In the genomic region with DNA sequence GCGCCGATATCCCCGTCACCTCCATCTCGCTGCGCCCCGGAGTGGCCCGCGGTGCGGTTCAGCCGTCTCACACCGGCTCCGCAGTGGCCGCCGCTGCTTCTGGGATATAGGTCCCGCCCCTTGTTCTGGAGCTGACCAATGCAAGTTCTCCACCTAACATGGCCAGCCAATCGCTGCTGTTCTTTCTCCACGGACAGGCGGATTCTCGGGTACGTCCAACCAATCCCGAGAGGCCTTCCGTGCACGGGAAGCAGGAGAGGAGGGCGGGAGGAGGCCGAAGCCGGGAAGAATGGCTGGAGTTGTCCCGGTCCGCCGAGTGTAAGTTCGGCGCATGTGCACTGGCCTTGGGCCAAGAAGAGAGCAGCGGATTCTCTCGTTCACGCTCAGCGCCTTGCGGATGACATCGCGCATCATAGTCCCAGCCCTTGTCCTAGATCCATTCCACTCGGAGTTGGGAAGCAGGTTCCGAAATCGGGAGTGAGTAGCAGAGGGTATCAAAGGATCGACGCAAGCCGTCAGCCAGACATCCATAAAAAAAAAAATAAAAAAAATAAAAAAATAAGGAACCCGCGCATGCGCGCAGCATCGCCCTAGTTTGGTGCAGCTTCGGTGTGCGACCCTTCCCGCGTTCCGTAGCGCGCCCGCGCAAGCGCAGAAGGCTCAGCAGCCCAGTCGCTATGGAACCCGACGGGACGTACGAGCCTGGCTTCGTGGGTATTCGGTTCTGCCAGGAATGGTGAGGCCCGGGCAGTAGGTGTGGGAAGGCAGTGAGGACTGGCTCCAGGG, we compare ENCODE assay signal across 8 mouse cellular contexts. TPM values are rescaled to one million over a fixed set of nuclear protein-coding genes. Genes with fewer than 3 reads are reported as not detected.
DNase-seq lines count a peak whose midpoint lies in the region; ATAC-seq and TF ChIP-seq lines count a peak whose summit lies in the region.

Gene Polr2i (plus strand): TSS at position 280 of the 786 bp plus-strand sequence.
Gene Tbcb (minus strand): TSS at position 604 of the 786 bp plus-strand sequence.

- H3K9ac ChIP-seq in heart, embryonic 12.5 days: peak within 1 kb of the TSS; percentile 89
- H3K9ac ChIP-seq in kidney, postnatal 0 days (ENCODE audit: low read depth, low read length): peak within 1 kb of the TSS; percentile 83
- peak within 1 kb of the TSS; percentile 81 for H3K9ac ChIP-seq in liver, embryonic 11.5 days (ENCODE audit: low read depth, low read length)
- H3K9ac ChIP-seq in stomach, embryonic 14.5 days (replicated peaks; ENCODE audit: low read depth, low read length): peak within 1 kb of the TSS; percentile 61

- H3K27me3 ChIP-seq in heart, embryonic 12.5 days (replicated peaks): no peaks in the 10 kb centered on the region
- no peaks in the 10 kb centered on the region for H3K27me3 ChIP-seq in kidney, postnatal 0 days (ENCODE audit: insufficient read depth, low read length)
- H3K27me3 ChIP-seq in liver, embryonic 11.5 days (replicated peaks; ENCODE audit: control insufficient read depth, insufficient read depth, low read length): no peaks in the 10 kb centered on the region
- no peaks in the 10 kb centered on the region for H3K27me3 ChIP-seq in stomach, embryonic 14.5 days (ENCODE audit: control insufficient read depth, insufficient read depth, low read length)

- no peaks in the 10 kb centered on the region for H3K9me3 ChIP-seq in heart, embryonic 12.5 days (replicated peaks)
- H3K9me3 ChIP-seq in kidney, postnatal 0 days (replicated peaks; ENCODE audit: low read length): no peaks in the 10 kb centered on the region
- H3K9me3 ChIP-seq in liver, embryonic 11.5 days (ENCODE audit: control insufficient read depth, low read length): no peaks in the 10 kb centered on the region
- no peaks in the 10 kb centered on the region for H3K9me3 ChIP-seq in stomach, embryonic 14.5 days (ENCODE audit: control insufficient read depth, low read depth, low read length)

- H3K4me3 ChIP-seq in heart, embryonic 12.5 days: peak within 1 kb of the TSS; percentile 89
- H3K4me3 ChIP-seq in kidney, postnatal 0 days (replicated peaks; ENCODE audit: low read depth, low read length): peak within 1 kb of the TSS; percentile 75
- peak within 1 kb of the TSS; percentile 79 for H3K4me3 ChIP-seq in liver, embryonic 11.5 days (ENCODE audit: low read depth, low read length)
- peak within 1 kb of the TSS; percentile 49 for H3K4me3 ChIP-seq in stomach, embryonic 14.5 days (ENCODE audit: low read depth, low read length)

- DNase-seq in CD4-positive helper T cell, adult 2 months (ENCODE audit: low read depth, low spot score): peak; percentile 97
- peak; percentile 99 for DNase-seq in brain, embryonic 18.5 days (ENCODE audit: low read depth, low spot score)
- DNase-seq in kidney, postnatal 0 days (ENCODE audit: low spot score): peak; percentile 100
- DNase-seq in liver, embryonic 11.5 days (ENCODE audit: low spot score): peak; percentile 91
- DNase-seq in naive thymus-derived CD4-positive, alpha-beta T cell, adult 2 months (ENCODE audit: low read depth): peak; percentile 97

- peaks cover 44% of the 10 kb centered on the region for H3K36me3 ChIP-seq in heart, embryonic 12.5 days
- 0 out of 2 replicates have a peak, but pooled peaks cover 6% of the 10 kb centered on the region for H3K36me3 ChIP-seq in kidney, postnatal 0 days (ENCODE audit: insufficient read depth, low read length)
- 0 out of 2 replicates have a peak, but pooled peaks cover under 1% of the 10 kb centered on the region for H3K36me3 ChIP-seq in liver, embryonic 11.5 days (ENCODE audit: control insufficient read depth, insufficient read depth, low read length)
- peaks cover 16% of the 10 kb centered on the region for H3K36me3 ChIP-seq in stomach, embryonic 14.5 days (ENCODE audit: control insufficient read depth, insufficient read depth, low read length)

- ATAC-seq in erythroid progenitor cell, adult 5-6 weeks (replicated peaks; ENCODE audit: low FRiP score, poor library complexity, severe bottlenecking): peak; percentile 93
- peak; percentile 96 for ATAC-seq in heart, embryonic 12.5 days (ENCODE audit: insufficient number of reproducible peaks, low FRiP score)
- peak; percentile 95 for ATAC-seq in kidney, postnatal 0 days (replicated peaks; ENCODE audit: low FRiP score, low read depth)
- ATAC-seq in liver, embryonic 11.5 days (replicated peaks; ENCODE audit: low FRiP score): peak; percentile 89
- peak; percentile 95 for ATAC-seq in stomach, embryonic 14.5 days (ENCODE audit: insufficient number of reproducible peaks, insufficient read depth, low FRiP score, low read depth)

- WGBS in heart, embryonic 12.5 days: 0% methylated on average over 67 of the region's 67 CpGs
- WGBS in kidney, postnatal 0 days: under 1% methylated on average over 67 of the region's 67 CpGs
- under 1% methylated on average over 67 of the region's 67 CpGs for WGBS in liver, embryonic 11.5 days
- WGBS in stomach, embryonic 14.5 days: under 1% methylated on average over 67 of the region's 67 CpGs

- H3K4me1 ChIP-seq in heart, embryonic 12.5 days (replicated peaks): peaks cover 19% of the 10 kb centered on the region
- H3K4me1 ChIP-seq in kidney, postnatal 0 days (replicated peaks; ENCODE audit: insufficient read depth, low read length): peaks cover 10% of the 10 kb centered on the region
- peaks cover 5% of the 10 kb centered on the region for H3K4me1 ChIP-seq in liver, embryonic 11.5 days (replicated peaks; ENCODE audit: control insufficient read depth, insufficient read depth, low read length)
- peaks cover 14% of the 10 kb centered on the region; the same call in 1 of the 2 replicates for H3K4me1 ChIP-seq in stomach, embryonic 14.5 days (ENCODE audit: control insufficient read depth, insufficient read depth, low read length)

- H3K27ac ChIP-seq in heart, embryonic 12.5 days (ENCODE audit: poor library complexity, severe bottlenecking): peak within 1 kb of the TSS; percentile 91
- peak within 1 kb of the TSS; percentile 93 for H3K27ac ChIP-seq in kidney, postnatal 0 days
- H3K27ac ChIP-seq in liver, embryonic 11.5 days (ENCODE audit: low read depth, low read length): peak within 1 kb of the TSS; percentile 96
- H3K27ac ChIP-seq in stomach, embryonic 14.5 days (ENCODE audit: low read length): peak within 1 kb of the TSS; percentile 87

- peak within 1 kb of the TSS; percentile 86 for H3K4me2 ChIP-seq in heart, embryonic 12.5 days
- H3K4me2 ChIP-seq in kidney, postnatal 0 days (ENCODE audit: low read length): peak within 1 kb of the TSS; percentile 74
- H3K4me2 ChIP-seq in liver, embryonic 11.5 days: peak within 1 kb of the TSS; percentile 68
- H3K4me2 ChIP-seq in stomach, embryonic 14.5 days (replicated peaks; ENCODE audit: low read depth, low read length): peak within 1 kb of the TSS; percentile 86

- TF ChIP-seq CTCF in kidney, postnatal 0 days (IDR thresholded peaks at IDR 0.05; ENCODE audit: low read depth): no peak

RNA-seq across cellular contexts. Expression of gene Polr2i, which starts in this region (rescaled TPM):
- total RNA-seq in erythroid progenitor cell, adult 5-6 weeks (2015; ENCODE audit: low replicate concordance): 18.4 and 35.0 TPM in 2 replicates
- total RNA-seq in erythroid progenitor cell, adult 5-6 weeks (2017; ENCODE audit: low replicate concordance): 0.76 and 26.8 TPM in 2 replicates
- 101 and 105 TPM in 2 replicates for polyA plus RNA-seq in heart, embryonic 12.5 days (2016; fragmentation: Nextera tagmentation; extraction: Ambion mirVana)
- polyA plus RNA-seq in kidney, postnatal 0 days (2015; fragmentation: Nextera tagmentation; extraction: Ambion mirVana): 148 and 157 TPM in 2 replicates
- 109 and 129 TPM in 2 replicates for polyA plus RNA-seq in liver, embryonic 11.5 days (2014; fragmentation: Nextera tagmentation; extraction: Ambion mirVana)
- polyA plus RNA-seq in stomach, embryonic 14.5 days (2014; fragmentation: Nextera tagmentation; extraction: Ambion mirVana): 143 and 177 TPM in 2 replicates

RNA-seq across cellular contexts. Expression of gene Tbcb, which starts in this region (rescaled TPM):
- 10.9 and 33.9 TPM in 2 replicates for total RNA-seq in erythroid progenitor cell, adult 5-6 weeks (2015; ENCODE audit: low replicate concordance)
- total RNA-seq in erythroid progenitor cell, adult 5-6 weeks (2017; ENCODE audit: low replicate concordance): 15.0 and 29.7 TPM in 2 replicates
- polyA plus RNA-seq in heart, embryonic 12.5 days (2016; fragmentation: Nextera tagmentation; extraction: Ambion mirVana): 155 and 162 TPM in 2 replicates
- 176 and 179 TPM in 2 replicates for polyA plus RNA-seq in kidney, postnatal 0 days (2015; fragmentation: Nextera tagmentation; extraction: Ambion mirVana)
- 124 and 126 TPM in 2 replicates for polyA plus RNA-seq in liver, embryonic 11.5 days (2014; fragmentation: Nextera tagmentation; extraction: Ambion mirVana)
- polyA plus RNA-seq in stomach, embryonic 14.5 days (2014; fragmentation: Nextera tagmentation; extraction: Ambion mirVana): 148 and 150 TPM in 2 replicates

Comparison
In these comparisons a context has a peak if more than half of its experiments do, and no peak if none do; other contexts are left out.
1. Peak in every context shown above with its lines: DNase-seq, ATAC-seq, H3K4me3 ChIP-seq and H3K27ac ChIP-seq.